Mouse (Mus musculus): Measurements from ENCODE around the gene Brwd1. TPM values are rescaled to one million over a fixed set of nuclear protein-coding genes. Genes with fewer than 3 reads are reported as not detected.

The Brwd1 gene
- polyA plus RNA-seq (2012; rRNA removed; ENCODE audit: low replicate concordance) = 18.6 and 44.4 TPM in 2 replicates

GRCm38 (mm10) chr16:96082301-96083178 is at the start of gene Brwd1:
Brwd1 (minus strand) TSS chr16:96082526.

GRCm38 (mm10) chr16:96127657-96128344 is 45.5 kb upstream of the Brwd1 start, which contains the start of gene Hmgn1:
Hmgn1 (minus strand) TSS chr16:96127729.

GRCm38 (mm10) chr16:95990462-95991121 is 91.7 kb downstream of the Brwd1 start, which contains the start of gene Psmg1:
Psmg1 (minus strand) TSS chr16:95990960.

Other genes starting within 250 kb of the Brwd1 start
- gene Psmg1, start 91.6 kb downstream of the Brwd1 start, polyA plus RNA-seq (2012; rRNA removed; ENCODE audit: low replicate concordance) = 26.2 and 34.6 TPM in 2 replicates
- 19.6 and 51.5 TPM in 2 replicates for gene Hmgn1, start 45.2 kb upstream of the Brwd1 start, polyA plus RNA-seq (2012; rRNA removed; ENCODE audit: low replicate concordance)
- 51.8 and 98.1 TPM in 2 replicates for gene Wrb, start 62.9 kb upstream of the Brwd1 start, polyA plus RNA-seq (2012; rRNA removed; ENCODE audit: low replicate concordance)
- gene Lca5l, start 109.7 kb upstream of the Brwd1 start, polyA plus RNA-seq (2012; rRNA removed; ENCODE audit: low replicate concordance) = 0.47 and 1.4 TPM in 2 replicates
- 3.6 and 45.7 TPM in 2 replicates for gene Sh3bgr, start 117.9 kb upstream of the Brwd1 start, polyA plus RNA-seq (2012; rRNA removed; ENCODE audit: low replicate concordance)
- 0.09 TPM in 1 of 2 replicates, not detected in the other for gene B3galt5, start 153.3 kb upstream of the Brwd1 start, polyA plus RNA-seq (2012; rRNA removed; ENCODE audit: low replicate concordance)